Mouse (Mus musculus) heart, adult 2 months (tissue): ENCODE data around the gene Brwd1. TPM values are rescaled to one million over a fixed set of nuclear protein-coding genes. Genes with fewer than 3 reads are reported as not detected.

Source experiments
- DNase-seq, 2 experiments: peaks; one replicate each; pipeline ENCODE4 v3.0.0; 2021
- H3K27ac ChIP-seq: fragments of 200-600 bp; 2 replicates; pipeline ENCODE4 v1.8.1; 2022
- H3K27me3 ChIP-seq: fragments of 200-500 bp; 2 replicates; pipeline ENCODE4 v1.6.1; 2012; ENCODE audit warnings: mild to moderate bottlenecking, low read length, inconsistent platforms, mixed read lengths; ENCODE audit not compliant: control insufficient read depth, insufficient read depth
- H3K36me3 ChIP-seq: fragments of 200-500 bp; 2 replicates; pipeline ENCODE4 v1.6.1; 2012; ENCODE audit warnings: low read length, inconsistent platforms; ENCODE audit not compliant: control insufficient read depth, insufficient read depth
- H3K4me1 ChIP-seq: fragments of 200-500 bp; 2 replicates; pipeline ENCODE4 v1.6.1; 2011; ENCODE audit warnings: low read length; ENCODE audit not compliant: control insufficient read depth, insufficient read depth
- H3K4me3 ChIP-seq: fragments of 200-600 bp; 2 replicates; pipeline ENCODE4 v1.8.1; 2022
- H3K79me2 ChIP-seq: fragments of 200-500 bp; replicated peaks from 2 replicates; pipeline ENCODE4 v1.6.1; 2012; ENCODE audit warnings: mild to moderate bottlenecking, inconsistent platforms, low read length, moderate library complexity, mixed read lengths; ENCODE audit not compliant: control insufficient read depth, insufficient read depth
- H3K9ac ChIP-seq: fragments of 200-500 bp; 2 replicates; pipeline ENCODE4 v1.6.1; 2012; ENCODE audit warnings: low read depth, mild to moderate bottlenecking, control low read depth, inconsistent platforms, low read length, mixed read lengths
- CTCF ChIP-seq: fragments of 200-600 bp; IDR thresholded peaks from 2 replicates; pipeline ENCODE4 v1.8.1; 2022; ENCODE audit warnings: antibody characterized with exemption, mild to moderate bottlenecking, moderate library complexity
- EP300 ChIP-seq: fragments of 200-500 bp; IDR thresholded peaks from 2 replicates; pipeline ENCODE4 v1.6.1; 2011; ENCODE audit warnings: low read depth, low read length, control low read depth; ENCODE audit not compliant: insufficient read depth
- POLR2A ChIP-seq: fragments of 200-500 bp; IDR thresholded peaks from 2 replicates; pipeline ENCODE4 v1.6.1; 2011; ENCODE audit warnings: mild to moderate bottlenecking, low read depth, low read length, control low read depth; ENCODE audit not compliant: insufficient read depth
- WGBS: fragments of 180-500 bp; shearing (Covaris S2); methylation state at CpG from one replicate; pipeline ENCODE4 v1.1.7; 2018; 5-methylcytosine and 5-hydroxymethylcytosine counted together
- intact Hi-C: fragments of 180-260 bp; cut with DNase I; formaldehyde crosslinking; loops from one replicate; pipeline ENCODE4 v1.15.1; 2025
- polyA plus RNA-seq: library from polyadenylated mRNA; depleted of rRNA; stranded (reverse); fragments of >200 nt; gene quantifications from 2 replicates; pipeline ENCODE4 v1.2.3, GENCODE M21; 2012
- total RNA-seq, 2 experiments: library from RNA; stranded (reverse); gene quantifications; 2 replicates each; pipeline ENCODE4 v1.2.3; 2021

Gene Brwd1
- total and polyA plus RNA-seq, 3 experiments, result 24.4 to 88.7 (median 65.5) TPM

DNA sequence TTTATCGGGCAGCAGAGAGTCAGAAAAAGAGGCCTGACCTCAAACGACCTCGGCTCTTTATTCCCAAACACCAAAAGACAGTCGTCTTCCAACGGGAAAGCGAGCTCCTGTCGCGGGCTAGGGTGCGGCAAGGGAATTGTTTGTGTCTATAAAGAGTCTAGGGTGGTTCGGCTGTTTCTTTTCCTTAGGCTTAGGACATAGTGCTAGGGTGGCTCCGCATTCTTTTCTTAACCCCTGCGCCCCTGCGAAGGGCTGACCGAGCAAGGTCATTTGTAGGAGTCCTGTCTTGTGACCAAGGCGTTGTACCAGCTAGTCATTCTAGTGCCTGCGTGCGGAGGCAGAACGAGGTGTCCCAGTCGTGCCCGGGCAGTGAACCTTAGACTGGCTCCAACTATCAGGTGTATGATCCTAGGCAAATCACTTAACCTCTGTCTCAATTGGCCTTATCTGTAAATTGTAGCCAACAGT, 887 bp upstream of the Brwd1 start:
- Histone ChIP-seq H3K27me3 (no peaks in the 10 kb centered on the region), H3K27ac (peak overlapping the region; percentile 98), H3K79me2 (peaks cover 5% of the 10 kb centered on the region), H3K4me1 (peaks cover 4% of the 10 kb centered on the region; the same call in 1 of the 2 replicates), H3K36me3 (peaks cover 6% of the 10 kb centered on the region; the same call in 1 of the 2 replicates), H3K4me3 (peak overlapping the region; percentile 67), H3K9ac (peak overlapping the region; percentile 90)
- no peak for TF ChIP-seq CTCF
- TF ChIP-seq EP300, result peak; percentile 71
- intact Hi-C loops, result loop anchor here (2.0 to 5.0 kb wide), 2 partner anchors 92 to 109 kb away; partner anchors contain the start of genes Lca5l and Psmg1
- no peak for DNase-seq
- 8% methylated on average over 20 of the region's 20 CpGs for WGBS

GRCm38 (mm10) chr16:96081742-96082241, 534 bp downstream of the Brwd1 start:
- H3K27ac ChIP-seq, result peak overlapping the region; percentile 98
- TF ChIP-seq POLR2A (no peak), CTCF (no peak), EP300 (no peak)
- DNase-seq, result no peak
- intact Hi-C loops, result loop anchor here (1.0 to 5.0 kb wide), 4 partner anchors 47 to 111 kb away; partner anchors contain the start of genes Lca5l, Psmg1 and Wrb
- peaks cover 5% of the 10 kb centered on the region for H3K79me2 ChIP-seq
- WGBS, result 1% methylated on average over 68 of the region's 68 CpGs
- H3K4me3 ChIP-seq, result peak overlapping the region; percentile 76
- H3K36me3 ChIP-seq, result peaks cover 6% of the 10 kb centered on the region; the same call in 1 of the 2 replicates
- no peaks in the 10 kb centered on the region for H3K27me3 ChIP-seq
- H3K9ac ChIP-seq, result peak overlapping the region; percentile 99
- peaks cover 4% of the 10 kb centered on the region; the same call in 1 of the 2 replicates for H3K4me1 ChIP-seq

- 0% methylated on average over 24 of the region's 28 CpGs for WGBS
- Histone ChIP-seq H3K9ac (peak overlapping the region; percentile 99), H3K79me2 (peaks cover 5% of the 10 kb centered on the region), H3K36me3 (peaks cover 7% of the 10 kb centered on the region), H3K4me1 (peaks cover 4% of the 10 kb centered on the region; the same call in 1 of the 2 replicates), H3K27me3 (no peaks in the 10 kb centered on the region), H3K27ac (peak overlapping the region; percentile 98), H3K4me3 (peak overlapping the region; percentile 76)
- TF ChIP-seq POLR2A (no peak), EP300 (no peak), CTCF (no peak)
- DNase-seq, result peak; percentile 93 to 95
- intact Hi-C loops, result loop anchor here (5.0 kb wide), 1 partner anchor 111 kb away; the partner anchor contains the start of gene Lca5l
These were observed 995 bp downstream of the Brwd1 start for GRCm38 (mm10) chr16:96081331-96081730.

DNA sequence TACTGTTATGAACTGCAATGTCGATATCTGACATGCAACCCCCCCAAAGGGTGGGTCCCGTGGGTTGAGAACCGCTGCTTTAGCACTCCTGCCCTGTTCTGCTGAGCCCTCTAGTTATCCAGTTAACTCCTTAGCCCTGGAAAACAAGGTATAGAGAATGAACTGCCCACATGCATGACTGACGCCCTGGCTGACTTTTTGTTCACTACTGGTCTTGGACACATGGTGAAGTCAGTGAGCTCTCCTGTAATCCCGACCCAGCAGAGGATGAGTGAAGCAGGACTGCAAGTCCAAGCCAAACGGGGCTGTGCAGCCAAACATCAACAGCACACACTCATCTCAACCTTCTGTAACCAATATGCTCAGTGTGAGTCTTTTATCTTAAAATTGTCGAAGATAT, 1.8 kb downstream of the Brwd1 start:
- peaks cover 4% of the 10 kb centered on the region; the same call in 1 of the 2 replicates for H3K4me1 ChIP-seq
- H3K27me3 ChIP-seq, result no peaks in the 10 kb centered on the region
- intact Hi-C loops, result loop anchor here (5.0 kb wide), 1 partner anchor 112 kb away; the partner anchor contains the start of gene Lca5l
- H3K4me3 ChIP-seq, result no peak overlapping the region; the same call in 1 of the 2 replicates
- peaks cover 5% of the 10 kb centered on the region for H3K79me2 ChIP-seq
- H3K36me3 ChIP-seq, result peaks cover 12% of the 10 kb centered on the region
- H3K9ac ChIP-seq, result no peak overlapping the region
- TF ChIP-seq EP300 (no peak), CTCF (no peak), POLR2A (no peak)
- DNase-seq, result no peak
- no peak overlapping the region for H3K27ac ChIP-seq
- 65% methylated on average over 7 of the region's 7 CpGs for WGBS

DNA sequence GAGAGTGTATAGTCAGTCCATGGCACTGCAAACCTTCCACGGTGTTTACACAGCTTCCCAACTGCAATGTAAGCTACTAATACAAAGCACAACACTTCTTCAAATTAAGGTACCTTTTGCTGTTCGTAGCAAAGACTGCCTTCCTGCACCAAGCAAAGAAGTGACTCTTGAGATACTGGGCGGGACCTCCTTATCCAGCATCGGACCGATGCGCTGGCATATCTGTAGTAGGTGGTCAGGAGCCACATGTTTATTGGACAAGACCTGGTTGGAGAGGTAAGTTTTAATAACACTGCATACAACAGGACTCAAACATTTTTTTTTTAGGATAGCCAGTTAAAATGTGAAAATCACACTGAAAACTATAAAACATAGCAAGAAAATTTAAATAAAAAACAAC, 14.0 kb downstream of the Brwd1 start:
- 85% methylated on average over 6 of the region's 6 CpGs for WGBS
- no peaks in the 10 kb centered on the region for H3K27me3 ChIP-seq
- TF ChIP-seq CTCF (no peak), EP300 (no peak), POLR2A (no peak)
- peaks cover 5% of the 10 kb centered on the region for H3K79me2 ChIP-seq
- no peak overlapping the region for H3K4me3 ChIP-seq
- H3K27ac ChIP-seq, result no peak overlapping the region
- H3K36me3 ChIP-seq, result peaks cover 13% of the 10 kb centered on the region
- DNase-seq, result no peak
- no peaks in the 10 kb centered on the region; the same call in 1 of the 2 replicates for H3K4me1 ChIP-seq
- no peak overlapping the region for H3K9ac ChIP-seq
- intact Hi-C loops, result no loop called here

- H3K27me3 ChIP-seq, result no peaks in the 10 kb centered on the region
- H3K9ac ChIP-seq, result no peak overlapping the region
- no peak for TF ChIP-seq CTCF
- TF ChIP-seq POLR2A, result no peak
- TF ChIP-seq EP300, result no peak
- H3K4me1 ChIP-seq, result no peaks in the 10 kb centered on the region
- intact Hi-C loops, result no loop called here
- WGBS, result 88% methylated on average over 12 of the region's 12 CpGs
- DNase-seq, result no peak
- H3K27ac ChIP-seq, result no peak overlapping the region
- peaks cover 13% of the 10 kb centered on the region for H3K36me3 ChIP-seq
- H3K79me2 ChIP-seq, result peaks cover 5% of the 10 kb centered on the region
- H3K4me3 ChIP-seq, result no peak overlapping the region
These were observed 16.2 kb downstream of the Brwd1 start for GRCm38 (mm10) chr16:96066174-96066573.
